Mouse (Mus musculus): ENCODE measurements around the gene Rnf130.
A peak's percentile ranks its signal among the peaks of the same experiment; 100 is the strongest.

Gene Rnf130

DNA sequence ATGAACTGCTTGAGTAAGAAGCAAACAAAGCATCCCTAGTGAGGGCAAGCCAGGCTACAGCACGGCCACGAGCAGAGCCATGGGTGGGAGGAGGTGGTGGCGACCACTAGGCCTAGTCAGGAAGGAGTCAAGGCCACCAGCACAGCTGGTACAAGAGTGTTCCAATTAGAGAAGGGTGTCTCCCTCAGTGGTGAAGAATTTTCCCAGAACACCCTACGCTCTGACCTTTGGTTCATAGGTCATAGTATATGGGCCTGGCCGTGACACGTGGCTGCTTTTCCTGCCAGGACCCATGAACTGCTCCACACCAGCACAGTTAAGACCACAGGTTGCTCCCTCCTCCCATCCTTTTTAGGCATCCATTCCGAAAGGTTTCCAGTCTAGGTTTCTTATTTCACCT lies 114.4 kb downstream of the Rnf130 start:
- DNase-seq (ENCODE audit: low spot score): no peak

GRCm38 (mm10) chr11:50145529-50145928 lies 120.4 kb downstream of the Rnf130 start:
- DNase-seq (ENCODE audit: low spot score): no peak

- no peak for DNase-seq (ENCODE audit: low spot score)
Observed at GRCm38 (mm10) chr11:50146121-50146520, 121.0 kb downstream of the Rnf130 start.

DNA sequence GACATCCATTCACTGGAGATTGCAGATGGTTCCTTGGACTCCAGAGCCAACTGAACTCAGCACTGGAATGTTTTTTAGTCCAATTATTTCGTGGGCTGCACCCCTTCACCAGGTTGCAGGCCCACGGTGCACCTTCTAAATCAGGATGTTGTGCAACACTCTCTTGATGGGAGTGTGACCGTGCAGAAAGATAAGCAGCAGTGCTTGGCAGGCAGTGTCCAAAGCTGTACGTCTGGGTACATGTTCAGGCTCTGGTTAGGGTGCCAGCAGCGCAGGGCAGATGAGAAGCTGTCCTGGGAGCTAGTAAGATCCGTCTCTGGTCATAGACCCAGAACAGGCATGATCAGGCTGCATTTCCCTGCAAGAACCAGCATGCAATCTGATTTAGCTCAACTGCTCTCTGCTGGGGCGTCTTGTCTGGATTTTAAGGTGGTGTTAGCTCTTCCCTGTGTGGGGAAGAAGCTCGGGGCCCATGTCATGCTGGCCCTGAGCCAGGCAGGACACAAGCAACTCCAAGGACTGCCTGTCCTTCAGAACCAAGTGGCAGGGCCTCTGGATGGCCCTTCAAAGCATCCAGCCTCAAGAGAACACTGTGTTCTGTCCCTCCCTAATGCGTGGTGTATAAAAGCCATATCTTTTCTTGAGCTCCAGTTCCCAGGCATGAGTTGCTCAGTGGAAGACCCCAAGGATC lies 122.3 kb downstream of the Rnf130 start:
- DNase-seq (ENCODE audit: low spot score): peak; percentile 39

- DNase-seq (ENCODE audit: low spot score): no peak
Observed at GRCm38 (mm10) chr11:50147958-50148476, 122.9 kb downstream of the Rnf130 start.

DNA sequence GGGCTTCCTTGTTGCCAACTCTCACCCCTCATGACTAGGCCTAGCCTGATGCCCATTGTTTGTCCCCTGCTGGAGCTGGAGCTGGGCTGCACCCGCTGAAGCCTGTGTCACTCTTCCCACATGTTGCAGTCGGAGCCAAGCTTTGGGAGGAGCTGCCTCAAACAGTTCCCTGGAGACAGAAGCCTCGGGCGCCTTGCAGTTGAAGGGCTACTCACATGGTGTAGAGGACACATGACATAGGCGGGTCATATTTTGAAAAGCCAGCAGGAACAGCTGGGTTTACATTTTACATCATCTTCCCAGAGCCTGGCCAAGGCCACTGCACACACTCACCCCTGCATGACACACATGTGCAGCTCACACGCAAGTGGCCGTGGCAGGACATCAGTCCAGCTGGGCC lies 124.1 kb downstream of the Rnf130 start:
- peak; percentile 42 for DNase-seq (ENCODE audit: low spot score)

- no peak for DNase-seq (ENCODE audit: low spot score)
Observed at GRCm38 (mm10) chr11:50149603-50150150, 124.5 kb downstream of the Rnf130 start.

DNA sequence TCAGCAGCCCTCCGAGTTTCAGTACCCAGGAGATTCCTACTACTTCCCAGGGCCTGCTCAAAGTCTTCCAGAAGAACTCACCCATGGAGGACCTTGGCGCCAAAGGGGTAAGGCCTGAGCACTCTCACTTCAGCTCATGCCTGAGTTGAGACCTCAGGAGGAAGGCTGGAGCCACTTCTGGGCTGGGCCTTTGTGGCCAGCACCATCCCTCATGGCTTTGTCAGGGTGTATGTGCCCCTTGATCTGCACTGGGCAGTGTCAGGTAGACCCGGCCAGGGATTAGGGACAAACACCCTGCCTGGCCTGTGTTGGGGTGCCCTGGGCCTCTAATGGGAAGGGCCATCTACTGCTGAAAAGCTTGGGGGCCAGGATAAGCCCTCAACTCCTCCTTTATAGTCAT lies 126.2 kb downstream of the Rnf130 start:
- DNase-seq (ENCODE audit: low spot score): no peak

- peak; percentile 31 for DNase-seq (ENCODE audit: low spot score)
Observed at GRCm38 (mm10) chr11:50154166-50154565, 129.0 kb downstream of the Rnf130 start.

Measured in lung, postnatal 25 days (tissue).